Mouse (Mus musculus) Muller cell, postnatal 12 days (primary cell): ENCODE data around the gene Ppp2r1b.

ENCODE experiments used
- DNase-seq: peaks from one replicate; pipeline ENCODE4 v3.0.0-alpha.2; 2015; ENCODE audit errors: inconsistent ontology term

Ppp2r1b gene

DNA sequence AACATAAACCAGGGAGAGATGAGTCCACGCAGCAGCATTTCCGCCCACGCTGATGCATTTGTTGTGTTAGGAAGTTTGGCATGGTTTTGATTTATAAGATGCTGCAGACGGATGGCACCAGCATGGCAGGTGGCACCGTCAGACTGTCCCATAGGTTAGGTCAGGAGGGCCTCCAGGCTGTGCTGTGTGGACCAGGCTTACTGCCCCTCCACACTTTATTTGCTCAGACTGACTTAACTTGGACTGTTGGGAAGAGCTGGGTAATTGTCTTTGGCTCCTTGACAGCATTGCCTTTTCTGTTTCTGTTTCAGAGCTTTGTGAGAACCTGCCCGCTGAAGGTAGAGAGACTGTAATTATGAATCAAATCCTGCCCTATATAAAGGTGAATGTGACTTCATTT is 21.9 kb downstream of the Ppp2r1b start:
- no peak for DNase-seq

DNA sequence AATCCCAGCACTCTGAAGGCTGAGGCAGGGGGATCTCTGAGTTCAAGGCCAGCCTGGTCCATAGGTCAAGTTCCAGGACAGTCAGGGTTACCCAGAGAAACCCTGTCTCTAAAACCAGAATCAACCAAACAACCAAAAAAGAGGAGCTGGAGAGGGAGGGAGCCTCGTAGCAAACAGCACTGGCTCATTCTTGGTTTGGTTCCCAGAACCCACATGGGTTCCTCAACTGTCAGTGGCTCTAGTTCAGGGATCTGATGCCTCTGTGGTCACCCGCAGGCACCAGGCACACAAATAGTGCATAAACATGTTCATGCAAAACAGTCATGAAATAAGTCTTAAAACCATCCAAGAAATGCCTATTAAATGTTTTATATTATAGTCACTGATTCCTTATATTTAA is 23.1 kb downstream of the Ppp2r1b start:
- DNase-seq: no peak

GRCm38 (mm10) chr9:50873210-50873609 is 28.1 kb downstream of the Ppp2r1b start:
- no peak for DNase-seq

DNA sequence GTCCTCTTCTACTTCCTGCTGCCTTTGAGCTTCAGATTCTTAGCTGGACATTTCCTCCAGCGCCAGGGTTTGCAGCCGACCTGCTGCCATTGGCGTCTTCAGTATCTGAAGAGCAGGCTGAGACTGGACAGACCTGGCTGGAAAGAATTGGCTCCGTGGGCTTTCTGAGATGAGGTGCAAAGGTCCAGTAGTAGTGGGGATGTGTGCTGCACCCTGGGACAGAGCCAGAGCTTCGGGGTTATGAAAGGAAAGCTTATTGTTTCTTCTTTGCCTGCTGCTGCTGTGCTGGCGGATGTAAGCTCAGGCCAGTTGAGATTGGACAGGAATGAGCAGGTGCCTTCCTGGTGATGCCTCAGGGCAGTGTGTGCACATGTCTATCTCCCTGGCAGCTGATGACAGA is 28.9 kb downstream of the Ppp2r1b start:
- DNase-seq: no peak

DNA sequence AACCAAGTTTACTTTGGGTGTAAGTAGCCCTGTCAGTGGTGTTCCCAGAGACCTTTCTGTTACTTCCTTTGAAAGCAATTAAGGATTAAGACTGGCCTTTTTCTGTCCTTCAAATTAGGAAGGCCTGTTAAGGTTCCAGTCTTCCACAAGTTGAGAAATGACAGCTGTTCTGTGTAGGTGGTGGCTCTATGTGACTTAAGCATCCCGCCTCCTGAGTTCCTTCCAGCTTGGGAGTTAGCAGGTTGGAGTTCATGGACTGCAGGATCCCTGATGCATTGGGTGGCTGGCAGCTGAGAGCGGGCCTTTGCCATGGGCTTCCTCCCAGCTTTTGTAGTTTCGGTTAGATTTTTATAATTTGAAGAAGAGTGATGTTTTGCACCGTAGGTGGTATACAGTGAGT is 30.4 kb downstream of the Ppp2r1b start:
- no peak for DNase-seq

DNA sequence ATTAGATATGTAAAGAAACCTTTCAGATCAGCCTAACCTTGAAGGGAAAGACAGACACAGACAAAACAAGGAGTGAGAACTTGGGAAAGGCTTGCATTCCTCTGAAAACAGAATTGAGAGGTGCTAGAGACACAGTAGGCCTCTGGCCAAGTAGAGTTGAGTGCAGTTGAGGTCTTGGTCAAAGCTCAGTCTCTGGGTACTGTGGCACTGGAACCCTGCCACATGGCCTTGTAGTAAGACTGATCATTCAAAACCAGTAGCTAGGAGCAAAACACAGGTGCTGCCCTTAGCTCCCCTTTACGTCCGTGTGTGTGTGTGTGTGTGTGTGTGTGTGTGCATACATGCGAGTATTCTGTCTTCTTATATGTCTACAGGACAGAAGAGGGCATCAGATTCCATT is 31.2 kb downstream of the Ppp2r1b start:
- DNase-seq: no peak

DNA sequence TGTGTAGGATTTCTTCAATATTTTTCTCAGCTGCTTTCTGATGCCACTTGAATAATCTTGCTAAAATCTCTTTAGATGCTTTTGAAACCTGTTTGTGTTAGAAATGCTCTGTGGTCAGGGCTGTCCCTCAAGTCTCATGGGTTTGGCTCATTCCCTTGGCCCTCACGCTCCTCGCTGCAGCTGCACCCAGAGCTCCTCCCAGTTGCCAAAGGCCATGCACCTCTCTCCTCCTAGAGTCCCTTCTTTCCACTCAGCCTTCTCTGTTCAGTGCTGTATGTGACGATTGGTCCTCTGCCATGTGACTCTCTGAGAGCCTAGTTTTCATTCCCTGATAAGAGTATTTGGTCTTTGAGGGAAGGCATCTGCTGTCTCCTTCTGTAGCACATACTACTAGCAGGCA is 32.3 kb downstream of the Ppp2r1b start:
- DNase-seq: no peak

- no peak for DNase-seq
These were observed 37.1 kb downstream of the Ppp2r1b start for GRCm38 (mm10) chr9:50882183-50882582.

- no peak for DNase-seq
These were observed 39.0 kb downstream of the Ppp2r1b start for GRCm38 (mm10) chr9:50884093-50884492.

GRCm38 (mm10) chr9:50884741-50885599 is 39.9 kb downstream of the Ppp2r1b start:
- DNase-seq: peak; percentile 37

- DNase-seq: no peak
These were observed 40.5 kb downstream of the Ppp2r1b start for GRCm38 (mm10) chr9:50885600-50885987.

DNA sequence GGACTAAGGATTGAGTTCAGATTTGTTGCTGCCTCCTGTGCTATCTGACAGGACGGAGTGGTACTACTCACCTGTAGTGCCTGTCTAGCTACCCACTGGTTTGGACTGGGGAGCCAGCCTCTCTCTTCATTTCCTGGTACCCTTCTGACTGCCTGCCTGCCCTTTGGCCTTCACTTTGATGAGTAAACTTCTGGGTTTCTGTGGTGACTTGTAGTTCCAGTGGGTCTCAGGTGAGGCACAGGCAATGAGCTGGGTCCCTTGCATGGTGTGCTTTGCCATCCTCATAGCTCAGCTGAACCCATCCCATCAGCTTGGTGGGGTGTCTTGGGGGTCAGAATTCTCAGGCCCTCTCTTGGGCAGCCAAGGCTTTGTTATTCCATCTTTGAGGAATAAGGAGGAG is 41.8 kb downstream of the Ppp2r1b start:
- no peak for DNase-seq

DNA sequence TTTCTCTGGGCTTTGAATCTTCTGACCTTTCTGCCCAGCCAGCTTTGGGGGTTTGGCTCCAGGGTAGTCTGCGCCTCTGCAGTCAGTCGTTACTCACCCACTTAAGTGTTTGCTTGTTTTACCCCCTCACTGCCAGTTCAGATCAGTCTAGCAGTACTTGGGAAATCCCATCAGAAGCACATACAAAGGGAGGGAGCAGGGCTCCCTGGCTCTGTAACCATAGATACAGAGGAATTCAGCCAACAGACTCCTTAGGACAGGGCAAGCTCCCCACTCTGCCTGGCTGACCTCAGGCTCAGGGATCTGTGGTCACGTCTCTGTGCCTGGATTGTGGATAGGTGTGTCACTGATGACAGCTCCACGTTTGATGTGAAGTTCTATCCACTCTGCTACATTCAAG is 42.2 kb downstream of the Ppp2r1b start:
- DNase-seq: peak; percentile 78

DNA sequence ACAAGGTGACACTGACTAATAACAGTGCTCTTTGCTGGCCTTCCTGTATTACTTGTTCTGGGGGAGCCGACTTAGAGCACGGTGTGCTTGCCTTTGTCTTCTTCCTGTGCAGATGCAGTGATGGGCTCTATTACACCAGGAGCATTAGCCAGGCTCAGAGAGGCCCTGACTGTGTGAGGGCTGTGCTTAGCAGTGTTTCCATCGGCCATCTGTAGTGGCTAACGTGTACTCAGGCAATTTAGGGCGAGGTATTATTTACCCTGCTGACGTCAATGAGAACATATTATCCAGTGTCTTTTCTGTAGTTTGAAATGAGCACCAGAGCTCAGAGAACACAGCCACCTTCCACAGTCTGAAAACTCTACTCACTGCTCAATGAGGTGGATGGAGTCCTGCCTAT is 44.1 kb downstream of the Ppp2r1b start:
- no peak for DNase-seq

GRCm38 (mm10) chr9:50889964-50890363 is 44.9 kb downstream of the Ppp2r1b start:
- no peak for DNase-seq

GRCm38 (mm10) chr9:50890494-50891090 is 45.5 kb downstream of the Ppp2r1b start:
- DNase-seq: no peak

- peak; percentile 93 for DNase-seq
These were observed 48.6 kb downstream of the Ppp2r1b start for GRCm38 (mm10) chr9:50893665-50894064.

- DNase-seq: peak; percentile 95
These were observed 55.2 kb downstream of the Ppp2r1b start for GRCm38 (mm10) chr9:50900026-50900920.

DNA sequence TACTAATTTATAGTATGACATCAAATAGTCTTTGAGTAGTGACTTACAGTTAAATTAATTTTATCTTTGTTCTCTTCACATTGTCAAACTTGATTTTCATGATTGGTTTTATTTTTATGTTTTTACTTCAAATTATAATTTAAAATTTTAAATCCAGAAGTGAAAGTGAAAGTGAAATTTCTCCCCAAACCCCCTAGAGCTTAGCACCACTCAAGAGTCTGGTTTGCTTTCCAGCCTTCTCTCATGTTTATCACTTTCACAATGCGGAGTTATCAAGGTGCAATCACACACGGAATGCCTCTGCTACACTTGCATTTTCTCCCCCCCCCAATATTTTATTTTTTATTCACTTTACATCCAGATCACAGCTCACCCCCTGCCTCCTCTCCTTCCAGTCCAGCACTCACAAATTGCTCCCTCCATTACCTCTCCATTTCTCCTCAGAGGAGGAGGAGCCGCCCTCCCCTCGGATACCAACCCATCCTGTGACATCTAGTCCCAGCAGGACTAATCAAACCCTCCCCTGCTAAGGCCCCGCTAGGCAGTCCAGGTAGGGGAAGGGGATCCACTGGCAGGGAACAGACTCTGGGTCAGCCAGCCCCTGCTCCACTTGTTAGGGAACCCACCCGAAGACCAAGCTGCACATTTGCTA is 59.2 kb downstream of the Ppp2r1b start:
- DNase-seq: no peak

DNA sequence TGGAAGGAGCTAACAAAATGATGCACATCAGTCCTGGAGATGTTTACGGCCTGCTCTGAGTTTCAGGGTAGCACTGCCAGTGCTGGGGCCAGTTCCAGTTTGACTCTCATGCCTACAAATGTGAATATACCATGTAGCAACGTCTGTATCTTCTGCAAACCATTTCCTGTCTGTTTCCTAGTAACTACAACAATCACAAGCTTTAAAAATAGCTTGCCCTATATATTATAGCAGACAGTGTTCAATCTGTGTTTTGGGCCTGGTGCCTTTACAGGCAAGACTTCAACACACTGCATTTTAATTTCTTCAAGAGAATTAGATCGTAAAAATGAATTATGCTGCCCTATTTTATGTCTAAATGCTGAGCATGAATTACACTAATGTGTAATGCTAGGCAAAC is 60.2 kb downstream of the Ppp2r1b start:
- no peak for DNase-seq

GRCm38 (mm10) chr9:50911861-50912515 is 66.9 kb downstream of the Ppp2r1b start:
- no peak for DNase-seq
